Mouse (Mus musculus) hindbrain, embryonic 13.5 days (tissue): ENCODE results near the gene Palm3. TPM values are rescaled to one million over a fixed set of nuclear protein-coding genes. Genes with fewer than 3 reads are reported as not detected.

Experiments used
- ATAC-seq: fragments of 200-750 bp; cut with Nextera tagmentation; 2 replicates; pipeline ENCODE4 v1.8.0; 2017; ENCODE audit warnings: moderate TSS enrichment; ENCODE audit not compliant: low FRiP score
- H3K27ac ChIP-seq: fragments of 300-500 bp; sonication (generic); 2 replicates; pipeline ENCODE4 v1.5.1; 2015; ENCODE audit warnings: inconsistent platforms, mild to moderate bottlenecking, moderate library complexity
- H3K27me3 ChIP-seq: fragments of 300-500 bp; sonication (generic); 2 replicates; pipeline ENCODE4 v1.6.1; 2015; ENCODE audit warnings: mild to moderate bottlenecking, inconsistent platforms
- H3K36me3 ChIP-seq: fragments of 300-500 bp; sonication (generic); 2 replicates; pipeline ENCODE4 v1.6.1; 2015; ENCODE audit warnings: mild to moderate bottlenecking, inconsistent platforms
- H3K4me1 ChIP-seq: fragments of 300-500 bp; sonication (generic); replicated peaks from 2 replicates; pipeline ENCODE4 v1.6.1; 2015; ENCODE audit warnings: inconsistent platforms
- H3K4me2 ChIP-seq: fragments of 300-500 bp; sonication (generic); 2 replicates; pipeline ENCODE4 v1.6.1; 2015; ENCODE audit warnings: inconsistent platforms, mild to moderate bottlenecking, moderate library complexity
- H3K4me3 ChIP-seq: fragments of 300-500 bp; sonication (generic); 2 replicates; pipeline ENCODE4 v1.5.1; 2015; ENCODE audit warnings: mild to moderate bottlenecking, inconsistent platforms
- H3K9ac ChIP-seq: fragments of 300-500 bp; sonication (generic); 2 replicates; pipeline ENCODE4 v1.6.1; 2015; ENCODE audit warnings: mild to moderate bottlenecking, inconsistent platforms
- H3K9me3 ChIP-seq: fragments of 300-500 bp; sonication (generic); 2 replicates; pipeline ENCODE4 v1.6.1; 2016; ENCODE audit warnings: inconsistent platforms
- WGBS: fragments of 180-500 bp; shearing (Covaris S2); methylation state at CpG from one replicate; pipeline ENCODE4 v1.1.7; 2015; 5-methylcytosine and 5-hydroxymethylcytosine counted together
- polyA plus RNA-seq: library from polyadenylated mRNA; unstranded; fragments of >200 nt; fragmentation: Nextera tagmentation; extraction: Ambion mirVana; gene quantifications from 2 replicates; pipeline ENCODE4 v1.2.1, GENCODE M21; 2015

The Palm3 gene
- polyA plus RNA-seq, 1 experiment from 2014 or later, result 6.8 TPM

DNA sequence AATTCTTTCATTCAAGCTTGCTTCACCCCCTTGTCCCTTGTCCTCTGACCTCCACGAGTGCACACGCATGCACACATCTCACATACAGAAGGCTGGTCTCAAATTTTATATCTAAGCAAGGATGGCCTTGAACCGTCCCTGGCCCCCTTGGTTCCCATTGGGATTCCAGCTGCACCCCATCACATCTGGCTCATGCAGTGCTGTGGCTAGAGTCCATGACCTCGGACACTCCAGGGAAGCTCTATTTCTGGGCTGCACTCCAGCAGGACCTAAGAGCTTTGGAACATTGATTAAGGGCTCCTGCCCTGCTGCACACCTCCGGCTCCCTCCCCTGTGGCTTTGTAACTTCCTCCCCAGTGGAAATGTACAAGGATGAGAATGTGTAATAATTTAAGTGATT lies 16.7 kb downstream of the Palm3 start:
- WGBS, result 83% methylated on average over 5 of the region's 5 CpGs
- Histone ChIP-seq H3K9me3 (no peaks in the 10 kb centered on the region), H3K4me3 (no peak overlapping the region), H3K4me2 (no peak overlapping the region), H3K9ac (no peak overlapping the region), H3K36me3 (no peaks in the 10 kb centered on the region), H3K27ac (no peak overlapping the region), H3K27me3 (peaks cover 60% of the 10 kb centered on the region), H3K4me1 (peaks cover 14% of the 10 kb centered on the region)
- no peak for ATAC-seq

DNA sequence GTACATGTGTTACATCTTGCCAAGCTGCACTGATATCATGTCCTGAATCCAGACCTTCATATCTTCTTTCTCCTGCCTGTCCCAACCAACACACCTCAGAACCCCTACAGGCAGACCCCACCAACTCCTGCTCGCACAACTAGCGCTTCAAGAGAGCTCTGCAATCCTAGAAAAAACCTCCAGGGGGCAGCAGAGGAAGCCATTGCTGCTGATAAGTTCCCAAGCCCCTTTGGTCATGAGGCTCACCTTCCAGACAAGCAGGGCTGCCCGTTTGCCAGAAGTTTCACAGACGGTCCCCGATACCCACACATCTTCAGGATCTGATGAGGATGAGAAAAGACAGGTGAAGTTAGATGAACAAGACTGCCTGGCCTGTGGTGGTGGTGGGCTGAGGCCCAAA lies 17.8 kb downstream of the Palm3 start:
- ATAC-seq, result no peak; the same call in 1 of the 2 replicates
- no peak overlapping the region for H3K9ac ChIP-seq
- no peaks in the 10 kb centered on the region for H3K36me3 ChIP-seq
- H3K27me3 ChIP-seq, result peaks cover 70% of the 10 kb centered on the region
- H3K4me3 ChIP-seq, result no peak overlapping the region
- no peak overlapping the region for H3K4me2 ChIP-seq
- H3K9me3 ChIP-seq, result no peaks in the 10 kb centered on the region
- H3K4me1 ChIP-seq, result peaks cover 14% of the 10 kb centered on the region
- WGBS, result 7% methylated on average over 5 of the region's 5 CpGs
- H3K27ac ChIP-seq, result no peak overlapping the region

DNA sequence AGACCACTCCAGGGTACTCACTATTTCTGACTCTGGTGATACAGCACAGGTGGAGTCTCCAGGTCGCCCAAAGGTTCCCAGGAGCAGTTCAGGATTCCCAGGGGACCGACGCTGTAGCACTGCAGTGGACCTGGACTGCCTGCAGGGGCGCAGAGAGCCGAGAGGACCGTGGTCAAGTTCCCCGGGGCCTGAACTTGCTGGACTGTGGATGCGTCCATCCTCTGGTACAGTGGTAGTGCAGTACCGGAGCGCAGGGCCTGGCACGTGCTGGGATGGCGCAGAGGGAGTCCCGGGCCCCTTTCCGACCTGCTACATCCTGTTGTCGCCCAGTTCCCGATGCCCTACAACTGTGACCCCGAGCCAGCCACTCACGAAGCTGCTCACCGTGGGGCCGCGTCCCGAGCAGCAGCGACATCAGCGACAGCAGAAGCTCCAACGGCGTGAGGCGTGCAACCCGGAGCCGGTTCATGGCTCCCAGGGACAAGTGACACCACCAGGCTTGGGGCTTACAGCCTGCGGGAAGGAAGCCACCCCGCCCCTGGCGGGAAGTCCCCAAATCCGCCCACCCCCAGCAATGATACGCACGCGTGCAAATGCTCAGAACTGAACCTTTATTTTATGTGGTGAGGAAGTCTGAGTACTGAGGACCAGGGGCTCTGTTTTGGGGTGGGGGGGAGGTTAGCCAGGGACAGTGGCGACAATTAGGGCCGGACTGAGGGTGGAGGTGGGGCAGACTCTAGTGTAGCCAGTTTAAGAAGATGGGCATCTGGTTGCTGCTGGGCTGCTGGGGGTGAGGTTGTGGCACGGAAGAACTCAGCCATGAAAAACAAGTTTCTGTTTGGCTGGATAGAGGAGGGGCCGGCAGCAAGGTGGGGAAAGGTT lies 21.0 kb downstream of the Palm3 start, which contains the start of gene Il27ra:
TSS of gene Il27ra (minus strand) at position 524 of the 882 bp plus-strand sequence.
- H3K4me2 ChIP-seq, result peak within 1 kb of the TSS; percentile 54
- no peaks in the 10 kb centered on the region for H3K36me3 ChIP-seq
- peak within 1 kb of the TSS; percentile 39; the same call in 1 of the 2 replicates for H3K9ac ChIP-seq
- peak within 1 kb of the TSS; percentile 27 for H3K4me3 ChIP-seq
- peaks cover 80% of the 10 kb centered on the region for H3K27me3 ChIP-seq
- H3K4me1 ChIP-seq, result peaks cover 17% of the 10 kb centered on the region
- H3K9me3 ChIP-seq, result no peaks in the 10 kb centered on the region
- 6% methylated on average over 40 of the region's 40 CpGs for WGBS
- H3K27ac ChIP-seq, result no peak within 1 kb of the TSS
- ATAC-seq, result peak; percentile 59

DNA sequence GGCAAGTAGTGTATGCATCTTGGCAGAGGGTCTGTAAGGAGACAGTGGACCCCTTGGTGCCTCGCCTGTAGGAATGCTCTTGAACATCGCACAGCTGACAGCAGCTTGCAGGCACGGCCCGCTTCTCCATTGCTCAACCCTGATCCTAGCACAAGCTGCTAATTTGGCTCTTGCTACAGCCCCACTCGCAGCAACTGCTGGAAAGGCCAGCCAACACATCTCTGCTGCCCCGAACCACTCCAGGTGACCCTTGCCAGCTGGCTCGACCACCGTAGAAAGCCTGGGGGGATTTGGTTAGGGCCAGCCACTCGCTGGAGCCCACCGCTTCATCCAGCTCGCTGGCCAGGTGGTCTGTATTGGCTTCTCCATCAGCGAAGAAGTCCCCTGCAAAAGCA lies 21.7 kb downstream of the Palm3 start:
- no peak overlapping the region for H3K9ac ChIP-seq
- ATAC-seq, result no peak
- H3K4me2 ChIP-seq, result no peak overlapping the region
- no peak overlapping the region for H3K27ac ChIP-seq
- no peak overlapping the region for H3K4me3 ChIP-seq
- WGBS, result 44% methylated on average over 12 of the region's 12 CpGs
- H3K4me1 ChIP-seq, result peaks cover 17% of the 10 kb centered on the region
- H3K27me3 ChIP-seq, result peaks cover 82% of the 10 kb centered on the region
- H3K36me3 ChIP-seq, result no peaks in the 10 kb centered on the region
- no peaks in the 10 kb centered on the region for H3K9me3 ChIP-seq

DNA sequence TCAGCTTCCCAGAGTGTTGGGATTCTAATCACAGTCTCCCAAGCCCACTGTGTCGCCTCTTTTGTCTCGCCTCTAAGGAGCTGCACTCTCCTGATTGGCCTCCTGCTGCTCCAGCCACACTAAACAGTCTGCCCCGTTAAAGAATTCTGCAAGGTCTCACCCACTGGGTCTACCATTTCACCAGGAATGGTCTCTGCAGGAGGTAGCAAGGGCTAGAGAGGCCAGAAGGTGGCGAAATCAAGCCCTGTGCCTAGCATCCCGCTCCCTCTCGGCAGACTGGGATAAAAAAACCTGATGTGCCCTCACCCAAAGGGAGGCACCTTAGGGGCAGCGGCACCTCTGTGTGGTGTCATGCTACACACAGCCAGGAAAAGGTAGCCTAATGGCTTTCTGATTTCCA lies 22.8 kb downstream of the Palm3 start:
- H3K4me3 ChIP-seq, result no peak overlapping the region
- no peak overlapping the region for H3K9ac ChIP-seq
- H3K36me3 ChIP-seq, result no peaks in the 10 kb centered on the region
- H3K4me1 ChIP-seq, result peaks cover 17% of the 10 kb centered on the region
- ATAC-seq, result no peak
- peaks cover 80% of the 10 kb centered on the region for H3K27me3 ChIP-seq
- no peaks in the 10 kb centered on the region for H3K9me3 ChIP-seq
- WGBS, result 4% methylated on average over 7 of the region's 7 CpGs
- H3K4me2 ChIP-seq, result no peak overlapping the region
- H3K27ac ChIP-seq, result no peak overlapping the region

DNA sequence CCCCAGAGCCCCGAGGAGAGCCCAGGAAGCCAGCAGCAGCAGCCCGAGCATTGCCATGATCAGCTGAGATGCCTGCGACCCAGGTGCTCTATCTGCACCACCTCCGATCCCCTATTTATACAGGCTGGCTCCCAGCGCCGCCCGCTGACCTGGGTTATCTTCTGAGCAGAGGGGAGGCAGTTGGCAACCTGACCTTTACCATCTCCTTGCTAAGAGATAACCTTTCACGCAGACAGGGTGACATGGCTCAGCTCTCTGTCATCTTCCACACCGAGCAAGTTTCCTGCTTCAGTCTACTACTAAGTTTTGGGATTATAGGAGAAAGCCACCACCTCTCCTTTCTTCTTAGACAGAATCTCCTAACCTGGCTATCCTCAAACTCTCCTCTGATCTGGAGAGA lies 23.6 kb downstream of the Palm3 start, which contains the start of gene Rln3:
TSS of gene Rln3 (minus strand) at position 101 of the 400 bp plus-strand sequence.
- Histone ChIP-seq H3K4me3 (no peak within 1 kb of the TSS), H3K9ac (peak within 1 kb of the TSS; percentile 20; the same call in 1 of the 2 replicates), H3K9me3 (no peaks in the 10 kb centered on the region), H3K4me1 (peaks cover 17% of the 10 kb centered on the region), H3K27me3 (peaks cover 79% of the 10 kb centered on the region), H3K27ac (no peak within 1 kb of the TSS), H3K36me3 (no peaks in the 10 kb centered on the region), H3K4me2 (peak within 1 kb of the TSS; percentile 25; the same call in 1 of the 2 replicates)
- ATAC-seq, result no peak
- WGBS, result 11% methylated on average over 9 of the region's 9 CpGs

DNA sequence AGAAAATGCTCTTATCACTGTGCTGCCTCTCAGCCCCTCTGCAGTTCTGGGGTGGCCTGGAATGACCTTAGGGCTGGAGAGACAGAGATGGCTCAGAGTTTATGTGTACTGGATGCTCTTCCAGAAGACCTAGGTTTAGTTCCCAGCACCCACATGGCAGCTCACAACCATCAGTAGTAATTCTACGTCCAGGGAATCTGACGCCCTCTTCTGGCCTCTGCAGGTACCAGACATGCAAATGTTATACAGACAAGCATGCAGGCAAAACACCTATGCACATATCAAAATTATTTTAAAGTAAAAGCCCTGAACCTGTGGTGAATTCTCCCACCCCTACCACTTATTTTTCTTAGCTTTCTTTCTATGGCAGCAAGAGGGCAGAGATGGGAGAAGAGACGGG lies 25.2 kb downstream of the Palm3 start:
- Histone ChIP-seq H3K4me1 (peaks cover 17% of the 10 kb centered on the region), H3K36me3 (no peaks in the 10 kb centered on the region), H3K9me3 (no peaks in the 10 kb centered on the region), H3K4me3 (no peak overlapping the region), H3K4me2 (no peak overlapping the region), H3K27ac (no peak overlapping the region), H3K27me3 (peaks cover 63% of the 10 kb centered on the region), H3K9ac (no peak overlapping the region)
- 81% methylated on average over 3 of the region's 3 CpGs for WGBS
- ATAC-seq, result no peak

DNA sequence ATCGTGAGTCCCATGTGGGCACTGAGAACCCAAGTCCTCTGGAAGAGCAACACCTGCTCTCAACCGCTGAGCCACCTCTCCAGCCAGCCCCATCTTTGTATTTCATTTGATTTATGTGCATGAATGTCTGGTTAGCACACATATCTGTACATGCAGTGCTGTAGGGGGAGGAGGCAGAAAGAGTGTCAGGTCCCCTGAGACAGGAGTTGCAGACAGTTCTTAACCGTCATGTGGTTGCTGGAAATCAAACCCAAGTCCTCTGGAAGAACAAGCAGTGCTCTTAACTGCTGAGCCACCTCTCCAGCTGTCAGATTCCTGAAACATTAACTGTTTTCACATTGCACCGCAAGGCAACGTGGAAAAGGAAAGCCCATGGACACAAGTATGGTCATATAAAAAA lies 26.9 kb downstream of the Palm3 start:
- peaks cover 3% of the 10 kb centered on the region; the same call in 1 of the 2 replicates for H3K4me1 ChIP-seq
- H3K27me3 ChIP-seq, result peaks cover 46% of the 10 kb centered on the region
- H3K27ac ChIP-seq, result no peak overlapping the region
- 83% methylated on average over 5 of the region's 5 CpGs for WGBS
- H3K4me2 ChIP-seq, result no peak overlapping the region
- ATAC-seq, result no peak
- no peaks in the 10 kb centered on the region for H3K9me3 ChIP-seq
- no peaks in the 10 kb centered on the region for H3K36me3 ChIP-seq
- no peak overlapping the region for H3K9ac ChIP-seq
- H3K4me3 ChIP-seq, result no peak overlapping the region

DNA sequence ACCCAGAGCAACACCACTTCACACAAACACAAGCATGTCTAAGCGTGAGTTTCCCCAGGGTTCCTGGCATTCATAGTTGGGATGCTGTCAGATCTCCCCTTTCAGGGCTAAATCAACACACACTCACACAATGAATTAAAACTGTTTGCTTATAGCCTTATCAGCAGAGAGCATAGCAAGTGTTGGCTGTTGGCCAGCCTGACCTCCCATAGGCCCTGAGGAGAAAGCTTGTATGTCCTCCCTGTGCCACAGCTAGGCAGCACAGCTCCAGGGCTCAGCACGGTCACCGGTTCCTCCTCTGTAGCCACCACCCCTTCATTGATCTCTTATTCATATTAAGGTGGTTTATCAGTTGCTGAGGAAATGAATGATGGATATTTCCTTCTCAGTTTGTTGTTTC lies 31.5 kb downstream of the Palm3 start:
- Histone ChIP-seq H3K27me3 (peaks cover 10% of the 10 kb centered on the region), H3K4me2 (no peak overlapping the region), H3K36me3 (no peaks in the 10 kb centered on the region), H3K9ac (no peak overlapping the region), H3K4me1 (no peaks in the 10 kb centered on the region; the same call in 1 of the 2 replicates), H3K4me3 (no peak overlapping the region), H3K27ac (no peak overlapping the region), H3K9me3 (no peaks in the 10 kb centered on the region; the same call in 1 of the 2 replicates)
- 74% methylated on average over 3 of the region's 3 CpGs for WGBS
- no peak for ATAC-seq

DNA sequence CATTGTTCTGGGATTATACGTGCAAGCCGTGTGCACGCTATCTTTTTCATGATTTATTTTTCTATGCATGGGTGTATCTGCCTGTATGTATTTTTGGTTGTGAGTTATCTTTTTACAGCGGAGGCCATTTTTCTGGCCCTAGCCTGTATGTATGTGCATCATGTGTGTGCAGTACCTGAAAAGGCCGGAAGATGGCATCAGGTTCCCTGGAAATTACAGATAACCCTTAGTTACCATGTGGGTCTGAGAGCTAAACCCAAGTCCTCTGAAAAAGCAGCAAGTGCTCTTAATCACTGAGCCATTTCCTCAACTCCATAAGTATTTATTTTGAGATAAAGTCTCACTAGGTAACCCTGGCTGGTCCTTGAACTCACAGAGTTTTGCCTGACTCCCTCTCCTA lies 32.0 kb downstream of the Palm3 start:
- WGBS, result 97% methylated on average over 5 of the region's 5 CpGs
- Histone ChIP-seq H3K9ac (no peak overlapping the region), H3K4me1 (no peaks in the 10 kb centered on the region; the same call in 1 of the 2 replicates), H3K27ac (no peak overlapping the region), H3K4me3 (no peak overlapping the region), H3K27me3 (peaks cover 6% of the 10 kb centered on the region; the same call in 1 of the 2 replicates), H3K36me3 (no peaks in the 10 kb centered on the region), H3K4me2 (no peak overlapping the region), H3K9me3 (no peaks in the 10 kb centered on the region; the same call in 1 of the 2 replicates)
- no peak for ATAC-seq

DNA sequence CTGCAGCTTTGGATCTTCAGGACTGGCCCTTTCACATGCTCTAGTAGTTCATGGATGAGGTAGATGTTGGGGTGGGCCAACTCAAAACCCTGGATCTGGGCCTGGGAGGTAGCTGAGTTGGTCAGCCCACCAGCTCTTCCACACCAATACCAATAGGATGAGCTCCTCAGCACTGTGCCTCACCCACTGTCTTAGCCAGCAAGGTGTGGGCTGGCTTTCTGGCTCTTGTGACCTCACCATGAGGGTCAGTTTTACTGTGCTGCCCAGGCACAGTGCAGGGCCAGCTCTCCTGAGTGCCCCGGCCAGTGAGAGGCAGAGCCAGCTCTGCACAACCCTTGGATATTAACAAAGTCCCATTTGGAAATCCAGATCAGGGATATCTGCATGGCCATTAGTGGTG lies 36.6 kb downstream of the Palm3 start:
- Histone ChIP-seq H3K9me3 (no peaks in the 10 kb centered on the region; the same call in 1 of the 2 replicates), H3K4me3 (no peak overlapping the region), H3K27ac (no peak overlapping the region), H3K9ac (no peak overlapping the region), H3K36me3 (no peaks in the 10 kb centered on the region), H3K27me3 (no peaks in the 10 kb centered on the region), H3K4me2 (no peak overlapping the region), H3K4me1 (no peaks in the 10 kb centered on the region; the same call in 1 of the 2 replicates)
- ATAC-seq, result no peak
- WGBS, result 96% methylated on average over 1 of the region's 1 CpGs

DNA sequence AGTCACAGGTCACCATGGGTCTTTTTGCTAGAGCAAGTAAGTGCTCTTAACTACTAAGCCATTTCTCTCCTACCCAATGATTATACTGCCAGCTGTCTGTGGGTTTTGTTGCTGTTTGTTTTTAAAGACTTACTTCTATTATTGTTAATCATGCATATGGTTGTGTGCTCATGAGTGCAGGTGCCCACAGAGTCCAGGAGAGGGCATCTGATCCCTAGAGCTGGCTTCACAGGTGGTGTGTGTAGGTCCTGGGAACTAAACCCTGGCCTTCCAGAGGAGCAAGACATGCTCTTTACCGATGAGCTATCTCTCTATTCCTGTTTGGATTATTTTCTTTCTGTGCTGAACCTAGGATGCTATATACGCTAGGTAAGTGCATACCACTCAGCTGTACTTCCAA lies 38.0 kb downstream of the Palm3 start:
- Histone ChIP-seq H3K27me3 (no peaks in the 10 kb centered on the region), H3K4me2 (no peak overlapping the region), H3K27ac (no peak overlapping the region), H3K4me3 (no peak overlapping the region), H3K9ac (no peak overlapping the region), H3K9me3 (no peaks in the 10 kb centered on the region; the same call in 1 of the 2 replicates), H3K4me1 (no peaks in the 10 kb centered on the region), H3K36me3 (no peaks in the 10 kb centered on the region)
- no peak for ATAC-seq
- WGBS, result 91% methylated on average over 2 of the region's 2 CpGs
